Mouse (Mus musculus): Measurements from ENCODE around the gene Kdelr2. TPM values are rescaled to one million over a fixed set of nuclear protein-coding genes. Genes with fewer than 3 reads are reported as not detected.

The Kdelr2 gene
- total RNA-seq, 1 experiment = 172 TPM

GRCm38 (mm10) chr5:143464757-143465118 is 61.1 kb downstream of the Kdelr2 start:
- Histone ChIP-seq H3K9ac (ENCODE audit: insufficient read depth, low read depth, low read length, poor library complexity, severe bottlenecking) (peak overlapping the region; percentile 49), H3K4me1 (ENCODE audit: control insufficient read depth in 2 of 2, insufficient read depth in 2 of 2, low read length in 2 of 2, poor library complexity in 1 of 2) (peaks cover 0 to 3% of the 10 kb centered on the region in 2 experiments; a peak in 1 of 4 replicates), H3K36me3 (ENCODE audit: control insufficient read depth, insufficient read depth, low read length, poor library complexity, severe bottlenecking) (no peaks in the 10 kb centered on the region; the same call in 1 of the 2 replicates), H3K27ac (ENCODE audit: insufficient read depth, low read depth, low read length, poor library complexity, severe bottlenecking) (no peak overlapping the region), H3K4me3 (ENCODE audit: insufficient read depth in 1 of 2, low read depth in 1 of 2, low read length in 2 of 2, poor library complexity in 1 of 2, severe bottlenecking in 1 of 2) (peak overlapping the region; percentile 68 to 70), H3K9me3 (ENCODE audit: control insufficient read depth, insufficient read depth, low read depth, low read length) (no peaks in the 10 kb centered on the region)
- DNase-seq (ENCODE audit: low read depth, low spot score) = no peak
- in situ Hi-C loops (cut with MboI; ENCODE audit: low sequenced_read_pairs in 2 of 2, unreplicated experiment in 2 of 2) = no loop called here
- no peak for TF ChIP-seq ZC3H11A (IDR thresholded peaks at IDR 0.05; ENCODE audit: borderline replicate concordance, low read depth, low read length)
- no peak for TF ChIP-seq MAFK (IDR thresholded peaks at IDR 0.05; ENCODE audit: insufficient read depth, low read depth, low read length)
- TF ChIP-seq CHD2 (IDR thresholded peaks at IDR 0.05; ENCODE audit: low read depth, low read length) = no peak
- no peak for TF ChIP-seq HCFC1 (IDR thresholded peaks at IDR 0.05; ENCODE audit: borderline replicate concordance, insufficient read depth, low read length)
- no peak for TF ChIP-seq ZNF384 (IDR thresholded peaks at IDR 0.05; ENCODE audit: low read depth, low read length)

GRCm38 (mm10) chr5:143465156-143466085 is 61.8 kb downstream of the Kdelr2 start:
- Histone ChIP-seq H3K36me3 (ENCODE audit: control insufficient read depth, insufficient read depth, low read length, poor library complexity, severe bottlenecking) (no peaks in the 10 kb centered on the region; the same call in 1 of the 2 replicates), H3K27ac (ENCODE audit: insufficient read depth, low read depth, low read length, poor library complexity, severe bottlenecking) (no peak overlapping the region), H3K4me1 (ENCODE audit: control insufficient read depth in 2 of 2, insufficient read depth in 2 of 2, low read length in 2 of 2, poor library complexity in 1 of 2) (peaks cover 0 to 3% of the 10 kb centered on the region in 2 experiments; a peak in 1 of 4 replicates), H3K9ac (ENCODE audit: insufficient read depth, low read depth, low read length, poor library complexity, severe bottlenecking) (no peak overlapping the region; the same call in 1 of the 2 replicates), H3K4me3 (ENCODE audit: insufficient read depth in 1 of 2, low read depth in 1 of 2, low read length in 2 of 2, poor library complexity in 1 of 2, severe bottlenecking in 1 of 2) (peak overlapping the region; percentile 68 to 70), H3K9me3 (ENCODE audit: control insufficient read depth, insufficient read depth, low read depth, low read length) (no peaks in the 10 kb centered on the region)
- in situ Hi-C loops (cut with MboI; ENCODE audit: low sequenced_read_pairs in 2 of 2, unreplicated experiment in 2 of 2) = no loop called here
- peak; percentile 3 for DNase-seq (ENCODE audit: low read depth, low spot score)
- TF ChIP-seq CHD2 (IDR thresholded peaks at IDR 0.05; ENCODE audit: low read depth, low read length) = no peak
- TF ChIP-seq ZC3H11A (IDR thresholded peaks at IDR 0.05; ENCODE audit: borderline replicate concordance, low read depth, low read length) = no peak
- TF ChIP-seq ZNF384 (IDR thresholded peaks at IDR 0.05; ENCODE audit: low read depth, low read length) = peak; percentile 85
- no peak for TF ChIP-seq MAFK (IDR thresholded peaks at IDR 0.05; ENCODE audit: insufficient read depth, low read depth, low read length)
- no peak for TF ChIP-seq HCFC1 (IDR thresholded peaks at IDR 0.05; ENCODE audit: borderline replicate concordance, insufficient read depth, low read length)

- Histone ChIP-seq H3K36me3 (ENCODE audit: control insufficient read depth, insufficient read depth, low read length, poor library complexity, severe bottlenecking) (no peaks in the 10 kb centered on the region; the same call in 1 of the 2 replicates), H3K4me1 (ENCODE audit: control insufficient read depth in 2 of 2, insufficient read depth in 2 of 2, low read length in 2 of 2, poor library complexity in 1 of 2) (peaks cover 0 to 3% of the 10 kb centered on the region in 2 experiments; a peak in 1 of 4 replicates), H3K9me3 (ENCODE audit: control insufficient read depth, insufficient read depth, low read depth, low read length) (no peaks in the 10 kb centered on the region), H3K9ac (ENCODE audit: insufficient read depth, low read depth, low read length, poor library complexity, severe bottlenecking) (no peak overlapping the region), H3K4me3 (ENCODE audit: insufficient read depth in 1 of 2, low read depth in 1 of 2, low read length in 2 of 2, poor library complexity in 1 of 2, severe bottlenecking in 1 of 2) (no peak overlapping the region), H3K27ac (ENCODE audit: insufficient read depth, low read depth, low read length, poor library complexity, severe bottlenecking) (no peak overlapping the region)
- DNase-seq (ENCODE audit: low read depth, low spot score) = no peak
- in situ Hi-C loops (cut with MboI; ENCODE audit: low sequenced_read_pairs in 2 of 2, unreplicated experiment in 2 of 2) = no loop called here
- no peak for TF ChIP-seq HCFC1 (IDR thresholded peaks at IDR 0.05; ENCODE audit: borderline replicate concordance, insufficient read depth, low read length)
- TF ChIP-seq MAFK (IDR thresholded peaks at IDR 0.05; ENCODE audit: insufficient read depth, low read depth, low read length) = no peak
- TF ChIP-seq ZC3H11A (IDR thresholded peaks at IDR 0.05; ENCODE audit: borderline replicate concordance, low read depth, low read length) = no peak
- TF ChIP-seq CHD2 (IDR thresholded peaks at IDR 0.05; ENCODE audit: low read depth, low read length) = no peak
- TF ChIP-seq ZNF384 (IDR thresholded peaks at IDR 0.05; ENCODE audit: low read depth, low read length) = no peak
These were observed 63.4 kb downstream of the Kdelr2 start for GRCm38 (mm10) chr5:143466891-143467669.

- no peak for DNase-seq (ENCODE audit: low read depth, low spot score)
- Histone ChIP-seq H3K4me1 (ENCODE audit: control insufficient read depth in 2 of 2, insufficient read depth in 2 of 2, low read length in 2 of 2, poor library complexity in 1 of 2) (peaks cover 0 to 3% of the 10 kb centered on the region in 2 experiments; a peak in 1 of 4 replicates), H3K9ac (ENCODE audit: insufficient read depth, low read depth, low read length, poor library complexity, severe bottlenecking) (no peak overlapping the region), H3K4me3 (ENCODE audit: insufficient read depth in 1 of 2, low read depth in 1 of 2, low read length in 2 of 2, poor library complexity in 1 of 2, severe bottlenecking in 1 of 2) (no peak overlapping the region), H3K27ac (ENCODE audit: insufficient read depth, low read depth, low read length, poor library complexity, severe bottlenecking) (no peak overlapping the region), H3K9me3 (ENCODE audit: control insufficient read depth, insufficient read depth, low read depth, low read length) (no peaks in the 10 kb centered on the region), H3K36me3 (ENCODE audit: control insufficient read depth, insufficient read depth, low read length, poor library complexity, severe bottlenecking) (no peaks in the 10 kb centered on the region; the same call in 1 of the 2 replicates)
- in situ Hi-C loops (cut with MboI; ENCODE audit: low sequenced_read_pairs in 2 of 2, unreplicated experiment in 2 of 2) = no loop called here
- no peak for TF ChIP-seq ZNF384 (IDR thresholded peaks at IDR 0.05; ENCODE audit: low read depth, low read length)
- TF ChIP-seq HCFC1 (IDR thresholded peaks at IDR 0.05; ENCODE audit: borderline replicate concordance, insufficient read depth, low read length) = no peak
- no peak for TF ChIP-seq CHD2 (IDR thresholded peaks at IDR 0.05; ENCODE audit: low read depth, low read length)
- TF ChIP-seq ZC3H11A (IDR thresholded peaks at IDR 0.05; ENCODE audit: borderline replicate concordance, low read depth, low read length) = no peak
- no peak for TF ChIP-seq MAFK (IDR thresholded peaks at IDR 0.05; ENCODE audit: insufficient read depth, low read depth, low read length)
These were observed 64.3 kb downstream of the Kdelr2 start for GRCm38 (mm10) chr5:143467931-143468330.

All from ES-E14 (cell line).